Mouse (Mus musculus) limb, embryonic 11.5 days (tissue): Measurements from ENCODE around the gene Sigirr. TPM values are rescaled to one million over a fixed set of nuclear protein-coding genes. Genes with fewer than 3 reads are reported as not detected.

ENCODE experiments used
- ATAC-seq: fragments of 200-750 bp; cut with Nextera tagmentation; 2 replicates; pipeline ENCODE4 v1.8.0; 2017; ENCODE audit warnings: low read depth; ENCODE audit not compliant: insufficient number of reproducible peaks, low FRiP score, low TSS enrichment
- DNase-seq: peaks from one replicate; pipeline ENCODE4 v3.0.0-alpha.2; 2015; ENCODE audit warnings: low spot score
- H3K27ac ChIP-seq: fragments of 300-500 bp; sonication (generic); replicated peaks from 2 replicates; pipeline ENCODE4 v1.5.1; 2014; ENCODE audit warnings: low read depth, mild to moderate bottlenecking, low read length
- H3K27me3 ChIP-seq: fragments of 300-500 bp; sonication (generic); 2 replicates; pipeline ENCODE4 v1.6.1; 2014; ENCODE audit warnings: mild to moderate bottlenecking, low read length, mixed read lengths; ENCODE audit not compliant: control insufficient read depth, insufficient read depth
- H3K36me3 ChIP-seq: fragments of 300-500 bp; sonication (generic); 2 replicates; pipeline ENCODE4 v1.6.1; 2014; ENCODE audit warnings: mild to moderate bottlenecking, low read length, moderate library complexity, mixed read lengths; ENCODE audit not compliant: control insufficient read depth, insufficient read depth
- H3K4me1 ChIP-seq: fragments of 300-500 bp; sonication (generic); 2 replicates; pipeline ENCODE4 v1.6.1; 2014; ENCODE audit warnings: low read length, mixed read lengths; ENCODE audit not compliant: control insufficient read depth, insufficient read depth
- H3K4me2 ChIP-seq: fragments of 300-500 bp; sonication (generic); 2 replicates; pipeline ENCODE4 v1.6.1; 2014; ENCODE audit warnings: low read depth, mild to moderate bottlenecking, moderate library complexity; ENCODE audit not compliant: severe bottlenecking
- H3K4me3 ChIP-seq: fragments of 300-500 bp; sonication (generic); 2 replicates; pipeline ENCODE4 v1.5.1; 2014; ENCODE audit warnings: low read depth, low read length
- H3K9ac ChIP-seq: fragments of 300-500 bp; sonication (generic); 2 replicates; pipeline ENCODE4 v1.6.1; 2014; ENCODE audit warnings: mild to moderate bottlenecking, low read length
- H3K9me3 ChIP-seq: fragments of 300-500 bp; sonication (generic); 2 replicates; pipeline ENCODE4 v1.6.1; 2016; ENCODE audit warnings: low read length; ENCODE audit not compliant: control insufficient read depth
- WGBS: fragments of 180-500 bp; shearing (Covaris S2); extraction: QIAGEN DNeasy Blood & Tissue Kit; methylation state at CpG from one replicate; pipeline ENCODE4 v1.1.7; 2014; 5-methylcytosine and 5-hydroxymethylcytosine counted together
- polyA plus RNA-seq: library from polyadenylated mRNA; unstranded; fragments of >200 nt; fragmentation: Nextera tagmentation; extraction: Ambion mirVana; gene quantifications from 2 replicates; pipeline ENCODE4 v1.2.1, GENCODE M21; 2014

The Sigirr gene
- polyA plus RNA-seq, 1 experiment from 2014 or later: 2.8 TPM

- peaks cover 9% of the 10 kb centered on the region for H3K36me3 ChIP-seq
- WGBS: 90% methylated on average over 4 of the region's 4 CpGs
Measured at GRCm38 (mm10) chr7:141141326-141141725, 41.0 kb upstream of the Sigirr start.

GRCm38 (mm10) chr7:141131904-141132755 is 31.8 kb upstream of the Sigirr start:
- ATAC-seq: no peak
- no peak for DNase-seq
- Histone ChIP-seq H3K27ac (no peak overlapping the region), H3K9me3 (no peaks in the 10 kb centered on the region), H3K4me3 (peak overlapping the region; percentile 80), H3K27me3 (no peaks in the 10 kb centered on the region), H3K36me3 (peaks cover 8% of the 10 kb centered on the region; the same call in 1 of the 2 replicates), H3K4me1 (no peaks in the 10 kb centered on the region), H3K4me2 (peak overlapping the region; percentile 78), H3K9ac (peak overlapping the region; percentile 84)
- 55% methylated on average over 12 of the region's 12 CpGs for WGBS

More at GRCm38 (mm10) chr7:141141326-141141725, 41.0 kb upstream of the Sigirr start:
- Histone ChIP-seq H3K9ac (no peak overlapping the region), H3K27me3 (no peaks in the 10 kb centered on the region), H3K4me1 (no peaks in the 10 kb centered on the region), H3K9me3 (no peaks in the 10 kb centered on the region), H3K4me2 (no peak overlapping the region), H3K27ac (no peak overlapping the region), H3K4me3 (no peak overlapping the region)
- ATAC-seq (no peak), DNase-seq (no peak)

GRCm38 (mm10) chr7:141131024-141131820 is 30.9 kb upstream of the Sigirr start:
- under 1% methylated on average over 59 of the region's 59 CpGs for WGBS
- no peaks in the 10 kb centered on the region for H3K4me1 ChIP-seq
- DNase-seq (peak; percentile 96), ATAC-seq (peak; percentile 96)
- no peak overlapping the region for H3K27ac ChIP-seq
- H3K4me3 ChIP-seq: peak overlapping the region; percentile 80
- peaks cover 3% of the 10 kb centered on the region; the same call in 1 of the 2 replicates for H3K36me3 ChIP-seq
- no peaks in the 10 kb centered on the region for H3K9me3 ChIP-seq
- H3K27me3 ChIP-seq: no peaks in the 10 kb centered on the region
- peak overlapping the region; percentile 84 for H3K9ac ChIP-seq
- H3K4me2 ChIP-seq: peak overlapping the region; percentile 78

- Histone ChIP-seq H3K27ac (peak overlapping the region; percentile 79; the same call in 1 of the 2 replicates), H3K9ac (peak overlapping the region; percentile 68), H3K9me3 (no peaks in the 10 kb centered on the region), H3K36me3 (no peaks in the 10 kb centered on the region), H3K4me3 (peak overlapping the region; percentile 52), H3K4me2 (peak overlapping the region; percentile 72), H3K27me3 (no peaks in the 10 kb centered on the region), H3K4me1 (no peaks in the 10 kb centered on the region)
- ATAC-seq: 0 out of 2 replicates have a peak, but pooled peaks have one; percentile 13
- no peak for DNase-seq
- WGBS: 2% methylated on average over 15 of the region's 15 CpGs
Measured at GRCm38 (mm10) chr7:141123517-141123856, 23.1 kb upstream of the Sigirr start.

- Histone ChIP-seq H3K9ac (peak overlapping the region; percentile 68), H3K36me3 (no peaks in the 10 kb centered on the region), H3K27ac (peak overlapping the region; percentile 79; the same call in 1 of the 2 replicates), H3K9me3 (no peaks in the 10 kb centered on the region), H3K4me3 (peak overlapping the region; percentile 52), H3K27me3 (no peaks in the 10 kb centered on the region), H3K4me2 (peak overlapping the region; percentile 72), H3K4me1 (no peaks in the 10 kb centered on the region)
- WGBS: 2% methylated on average over 29 of the region's 29 CpGs
- ATAC-seq: peak; percentile 98
- DNase-seq: peak; percentile 98
Measured at GRCm38 (mm10) chr7:141122689-141123516, 22.5 kb upstream of the Sigirr start.

- peak within 1 kb of the TSS; percentile 52 for H3K4me3 ChIP-seq
- H3K9ac ChIP-seq: peak within 1 kb of the TSS; percentile 68
- peaks cover 3% of the 10 kb centered on the region for H3K27me3 ChIP-seq
- no peaks in the 10 kb centered on the region for H3K9me3 ChIP-seq
- H3K36me3 ChIP-seq: no peaks in the 10 kb centered on the region
- H3K4me1 ChIP-seq: no peaks in the 10 kb centered on the region
- WGBS: 38% methylated on average over 14 of the region's 14 CpGs
- DNase-seq (peak; percentile 24), ATAC-seq (no peak)
- H3K27ac ChIP-seq: peak within 1 kb of the TSS; percentile 79; the same call in 1 of the 2 replicates
- H3K4me2 ChIP-seq: peak within 1 kb of the TSS; percentile 72
Measured at GRCm38 (mm10) chr7:141122245-141122644, 21.9 kb upstream of the Sigirr start, which contains the start of gene Ptdss2. Ptdss2 (plus strand) TSS chr7:141122382.

GRCm38 (mm10) chr7:141121051-141121531 is 20.7 kb upstream of the Sigirr start:
- no peak overlapping the region for H3K9ac ChIP-seq
- H3K9me3 ChIP-seq: no peaks in the 10 kb centered on the region
- H3K27ac ChIP-seq: no peak overlapping the region
- H3K36me3 ChIP-seq: no peaks in the 10 kb centered on the region
- ATAC-seq (no peak), DNase-seq (no peak)
- H3K27me3 ChIP-seq: peaks cover 8% of the 10 kb centered on the region
- H3K4me1 ChIP-seq: no peaks in the 10 kb centered on the region
- H3K4me2 ChIP-seq: no peak overlapping the region
- no peak overlapping the region for H3K4me3 ChIP-seq
- 81% methylated on average over 5 of the region's 5 CpGs for WGBS
